Mouse (Mus musculus): ENCODE results near the gene Dpp3.
A peak's percentile ranks its signal among the peaks of the same experiment; 100 is the strongest.
"Not testable (repeated sequence)": the region's sequence is repeated elsewhere in the genome, so short reads cannot be mapped to it uniquely, and the experiment has no call there.

Dpp3 gene

DNA sequence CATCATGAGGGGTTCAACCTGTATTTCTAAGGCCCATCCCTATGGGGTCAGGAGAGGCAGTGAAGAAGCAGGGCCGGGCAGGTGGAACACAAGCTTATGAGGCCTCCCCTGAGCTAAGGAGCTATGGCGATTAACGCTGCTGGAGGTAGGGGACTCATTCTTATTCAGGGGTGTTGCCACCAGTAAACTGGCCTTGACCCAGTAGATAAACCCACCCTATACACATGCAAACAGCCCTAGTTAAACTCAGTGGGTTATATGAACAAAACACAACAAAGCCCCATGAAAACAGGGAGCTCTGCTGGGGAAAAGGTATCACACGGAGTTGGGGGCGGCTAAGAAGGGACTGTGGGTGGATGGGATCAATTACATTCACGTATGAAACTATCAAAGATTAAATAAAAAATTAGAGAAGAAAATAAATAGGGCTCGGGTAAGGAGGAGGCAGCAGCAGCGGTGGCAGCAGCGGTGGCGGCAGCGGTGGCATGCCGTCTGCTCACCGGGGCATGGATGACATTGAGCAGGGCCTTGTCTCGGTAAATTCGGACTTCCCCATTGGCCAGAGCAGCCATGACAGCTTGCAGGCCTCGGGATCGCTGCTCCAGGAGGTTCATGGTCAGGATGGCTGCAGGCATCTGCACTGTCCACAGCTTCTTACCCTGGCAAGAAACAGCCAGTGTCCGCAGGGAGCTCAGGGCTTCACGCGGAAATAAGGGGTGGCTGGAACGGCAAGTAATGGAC is 31.1 kb downstream of the Dpp3 start:
- DNase-seq (ENCODE audit: low read depth, low spot score), result no peak

- DNase-seq (ENCODE audit: low read depth, low spot score), result no peak
Measured at GRCm38 (mm10) chr19:4891798-4892197, 36.3 kb downstream of the Dpp3 start.

- no peak for DNase-seq (ENCODE audit: low read depth, low spot score)
Measured at GRCm38 (mm10) chr19:4889791-4890190, 38.3 kb downstream of the Dpp3 start.

GRCm38 (mm10) chr19:4883961-4884360 is 44.1 kb downstream of the Dpp3 start:
- no peak for DNase-seq (ENCODE audit: low read depth, low spot score)

DNA sequence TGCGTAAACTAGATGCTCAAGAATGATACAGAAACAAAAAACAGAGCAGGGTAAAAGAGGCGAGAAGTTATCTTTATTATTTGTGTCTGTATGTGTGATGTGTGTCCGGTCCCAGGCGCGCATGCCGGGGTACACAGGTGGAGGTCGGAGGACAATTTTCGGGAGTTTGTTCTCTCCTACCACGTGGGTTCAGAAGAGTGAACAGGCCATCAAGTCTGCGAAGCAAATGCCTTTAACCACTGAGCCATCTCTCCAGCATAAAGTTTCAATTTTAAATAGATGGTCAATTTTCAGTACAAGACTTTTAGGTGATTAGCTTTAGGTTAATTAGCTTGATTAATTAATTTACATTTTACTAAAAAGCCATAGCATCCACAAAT is 48.8 kb downstream of the Dpp3 start:
- no peak for DNase-seq (ENCODE audit: low read depth, low spot score)

DNA sequence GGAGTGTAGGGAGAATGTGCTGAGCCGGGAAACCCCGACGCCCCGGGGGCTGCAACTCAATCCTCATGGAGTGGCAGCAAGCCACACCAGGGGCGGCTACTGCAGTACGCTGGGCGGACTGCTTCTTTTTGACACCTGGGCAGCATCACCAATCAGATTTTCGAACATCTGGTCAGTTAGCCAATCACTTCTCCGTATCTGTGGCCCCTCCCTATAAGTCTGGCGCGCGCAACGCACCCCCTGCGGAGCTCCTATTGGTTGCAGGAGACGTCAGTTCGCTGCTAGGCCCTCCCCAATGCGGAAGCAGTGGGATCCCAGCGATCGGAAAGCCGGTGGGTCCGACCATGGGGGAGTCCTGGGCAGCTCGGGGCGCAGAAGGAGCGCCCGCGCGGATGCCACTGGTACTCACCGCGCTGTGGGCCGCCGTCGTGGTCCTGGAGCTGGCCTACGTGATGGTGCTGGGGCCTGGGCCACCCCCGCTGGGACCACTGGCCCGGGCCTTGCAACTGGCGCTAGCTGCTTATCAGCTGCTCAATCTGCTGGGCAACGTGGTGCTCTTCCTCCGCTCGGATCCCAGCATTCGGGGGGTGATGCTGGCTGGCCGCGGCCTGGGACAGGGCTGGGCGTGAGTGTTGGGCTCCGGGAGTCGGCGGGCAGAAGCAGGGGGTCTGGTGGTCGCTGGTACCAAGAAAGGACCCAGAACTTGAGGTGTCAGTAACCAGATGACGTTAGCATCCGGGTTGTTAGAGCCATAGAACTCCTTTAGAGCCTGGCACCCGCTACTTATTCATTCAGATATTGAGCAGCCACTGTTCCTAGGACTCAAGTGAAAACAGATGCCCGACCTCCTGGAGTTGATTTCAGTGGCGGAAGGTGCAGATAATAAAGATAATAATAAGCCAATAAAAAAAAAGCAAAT is 49.4 kb downstream of the Dpp3 start, which contains the start of gene Zdhhc24:
Zdhhc24 (plus strand) TSS at position 264 of the 919 bp plus-strand sequence.
- DNase-seq (ENCODE audit: low read depth, low spot score), result peak; percentile 90

- no peak for DNase-seq (ENCODE audit: low read depth, low spot score)
Measured at GRCm38 (mm10) chr19:4877785-4878184, 50.3 kb downstream of the Dpp3 start, which contains the start of gene Actn3. TSS of gene Actn3 (minus strand) at chr19:4877909.

DNA sequence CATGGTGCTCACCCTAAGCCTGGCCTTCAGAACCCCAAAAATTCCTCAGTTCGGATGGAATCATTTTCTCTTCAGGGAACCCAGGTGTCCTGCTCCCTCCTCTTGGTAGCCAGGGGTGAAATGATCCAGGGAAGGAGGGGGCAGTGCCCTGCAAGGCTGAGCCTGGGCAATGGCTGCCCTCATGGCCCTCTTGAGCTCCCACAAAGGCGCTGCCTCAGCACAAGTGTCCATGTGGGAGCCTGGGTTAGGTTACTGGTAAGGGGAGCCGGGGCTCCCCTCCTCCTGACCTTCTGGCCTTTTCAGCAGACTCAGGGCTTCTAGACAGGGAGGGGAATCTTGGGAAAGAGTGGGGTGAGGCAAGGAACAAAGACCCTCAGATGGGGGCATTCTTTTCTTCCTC is 51.3 kb downstream of the Dpp3 start:
- DNase-seq (ENCODE audit: low read depth, low spot score), result no peak

DNA sequence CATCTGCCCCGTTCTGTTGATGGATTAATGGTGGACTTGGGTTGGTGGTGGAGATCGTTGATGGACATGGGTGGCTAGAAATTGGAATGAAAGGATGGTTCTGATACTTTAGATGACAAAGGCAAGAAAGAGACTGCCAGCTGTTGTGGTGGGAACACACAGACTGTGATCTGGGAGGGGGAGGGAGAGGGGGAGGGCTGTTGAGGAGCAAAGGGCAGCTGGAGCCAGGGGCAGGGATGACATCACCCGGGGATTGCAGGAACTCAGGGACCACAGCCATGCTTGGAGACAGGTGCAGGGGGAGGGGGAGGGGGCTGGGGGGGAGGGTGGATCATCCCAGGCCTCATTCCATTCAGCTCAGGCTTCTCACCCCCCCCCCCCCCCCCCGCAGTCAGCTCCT is 51.8 kb downstream of the Dpp3 start:
- no peak for DNase-seq (ENCODE audit: low read depth, low spot score)

- not testable (repeated sequence) for DNase-seq (ENCODE audit: low read depth, low spot score)
Measured at GRCm38 (mm10) chr19:4874613-4875012, 53.5 kb downstream of the Dpp3 start.

DNA sequence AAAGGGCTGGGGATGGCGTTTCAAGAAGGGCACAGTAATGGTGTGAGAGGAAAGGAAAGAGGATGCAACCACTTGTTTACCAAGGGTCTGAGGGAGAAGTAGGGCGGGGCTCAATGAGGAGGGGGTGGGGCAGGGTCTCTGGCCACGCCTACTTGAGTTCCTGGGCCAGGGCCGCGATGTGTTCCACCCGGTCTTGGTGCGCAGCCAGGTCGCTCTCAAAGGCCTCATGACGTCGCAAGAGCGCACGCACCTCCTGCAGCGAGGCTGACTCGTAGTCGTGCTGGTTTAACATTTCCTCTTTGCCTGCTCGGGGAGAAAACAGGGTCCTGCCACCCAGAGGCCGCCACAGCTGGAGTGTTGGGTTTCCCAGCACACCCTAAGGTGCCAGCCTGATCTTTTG is 62.9 kb downstream of the Dpp3 start:
- DNase-seq (ENCODE audit: low read depth, low spot score), result no peak

GRCm38 (mm10) chr19:4863048-4863447 is 65.0 kb downstream of the Dpp3 start:
- no peak for DNase-seq (ENCODE audit: low read depth, low spot score)

DNA sequence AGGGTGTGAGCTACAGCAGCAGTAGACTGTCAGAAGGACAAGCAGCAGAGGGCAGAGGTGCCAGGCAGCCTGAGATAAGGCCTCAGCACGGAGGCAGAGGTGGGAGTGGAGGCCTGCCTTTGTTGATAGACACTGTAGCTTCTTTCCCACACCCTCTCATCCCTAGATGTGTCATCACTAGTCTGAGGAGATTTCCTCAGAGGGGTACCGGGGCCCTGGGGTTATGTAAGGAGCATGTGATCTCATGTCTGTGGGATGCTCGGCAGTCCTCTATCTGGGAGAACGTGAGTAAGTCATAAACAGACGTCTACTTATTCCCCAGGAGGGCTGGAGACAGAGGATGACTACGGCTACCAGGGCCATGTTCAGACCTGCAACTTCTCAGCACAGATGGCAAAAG is 69.0 kb downstream of the Dpp3 start:
- no peak for DNase-seq (ENCODE audit: low read depth, low spot score)
